Mouse (Mus musculus) kidney, postnatal 4 days (tissue): Measurements from ENCODE around the gene Pdap1.
"Not testable (repeated sequence)": the region's sequence is repeated elsewhere in the genome, so short reads cannot be mapped to it uniquely, and the experiment has no call there.

Experiments
- DNase-seq, 2 experiments: peaks; one replicate each; pipeline ENCODE4 v3.0.0; 2021; ENCODE audit warnings: mixed read lengths in 2 of 2

The Pdap1 gene

GRCm38 (mm10) chr5:145139571-145140519 is at the start of gene Pdap1, which contains the start of gene Bud31:
Gene Pdap1, minus strand, starts transcription at chr5:145140238.
Gene Bud31, plus strand, starts transcription at chr5:145140362.
- peak; percentile 96 to 97 for DNase-seq

GRCm38 (mm10) chr5:145189416-145189815 is 49.4 kb upstream of the Pdap1 start:
- DNase-seq, result no peak

- no peak for DNase-seq
Measured at GRCm38 (mm10) chr5:145185244-145185643, 45.2 kb upstream of the Pdap1 start.

- DNase-seq, result no peak
Measured at GRCm38 (mm10) chr5:145178461-145178980, 38.5 kb upstream of the Pdap1 start.

GRCm38 (mm10) chr5:145167306-145167661 is 27.2 kb upstream of the Pdap1 start:
- DNase-seq, result no peak

GRCm38 (mm10) chr5:145166536-145167305 is 26.7 kb upstream of the Pdap1 start, which contains the start of the genes Ptcd1 and Cpsf4:
Gene Ptcd1, minus strand, starts transcription at chr5:145167108.
Gene Cpsf4, plus strand, starts transcription at chr5:145167213.
- DNase-seq, result peak; percentile 99 to 100

GRCm38 (mm10) chr5:145165184-145165583 is 25.1 kb upstream of the Pdap1 start:
- DNase-seq, result no peak

- no peak for DNase-seq
Measured at GRCm38 (mm10) chr5:145164710-145165109, 24.7 kb upstream of the Pdap1 start.

- no peak for DNase-seq
Measured at GRCm38 (mm10) chr5:145161361-145161760, 21.3 kb upstream of the Pdap1 start.

- DNase-seq, result no peak
Measured at GRCm38 (mm10) chr5:145152690-145153089, 12.7 kb upstream of the Pdap1 start.

GRCm38 (mm10) chr5:145149294-145149693 is 9.3 kb upstream of the Pdap1 start:
- no peak for DNase-seq

GRCm38 (mm10) chr5:145147748-145148147 is 7.7 kb upstream of the Pdap1 start:
- DNase-seq, result no peak

GRCm38 (mm10) chr5:145140611-145141010 is 573 bp upstream of the Pdap1 start:
- peak; percentile 28 to 42 for DNase-seq

- DNase-seq, result no peak
Measured at GRCm38 (mm10) chr5:145138836-145139235, 1.2 kb downstream of the Pdap1 start.

GRCm38 (mm10) chr5:145133275-145133674 is 6.8 kb downstream of the Pdap1 start:
- not testable (repeated sequence) for DNase-seq

- DNase-seq, result no peak
Measured at GRCm38 (mm10) chr5:145130995-145131394, 9.0 kb downstream of the Pdap1 start.

- DNase-seq, result peak in 1 of 2 experiments; percentile 20
Measured at GRCm38 (mm10) chr5:145130191-145130590, 9.8 kb downstream of the Pdap1 start.

GRCm38 (mm10) chr5:145129773-145130172 is 10.3 kb downstream of the Pdap1 start:
- DNase-seq, result not testable (repeated sequence)

- DNase-seq, result peak; percentile 23 to 33
Measured at GRCm38 (mm10) chr5:145129124-145129523, 10.9 kb downstream of the Pdap1 start.

- no peak for DNase-seq
Measured at GRCm38 (mm10) chr5:145126580-145126979, 13.5 kb downstream of the Pdap1 start.

- no peak for DNase-seq
Measured at GRCm38 (mm10) chr5:145123396-145123795, 16.6 kb downstream of the Pdap1 start.

GRCm38 (mm10) chr5:145120921-145121320 is 19.1 kb downstream of the Pdap1 start:
- DNase-seq, result no peak

GRCm38 (mm10) chr5:145119385-145119784 is 20.7 kb downstream of the Pdap1 start:
- peak in 1 of 2 experiments; percentile 45 for DNase-seq
